Mouse (Mus musculus) gastrocnemius, postnatal 4 days (tissue): ENCODE data around the gene Tmcc3. TPM values are rescaled to one million over a fixed set of nuclear protein-coding genes. Genes with fewer than 3 reads are reported as not detected.

Experiments
- DNase-seq, 2 experiments: peaks; one replicate each; pipeline ENCODE4 v3.0.0; 2021 to 2022; ENCODE audit warnings: low spot score in 2 of 2, mixed read lengths in 2 of 2
- total RNA-seq, 2 experiments: library from RNA; stranded (reverse); gene quantifications; 2 replicates each; pipeline ENCODE4 v1.2.3; 2021

Tmcc3 gene
- total RNA-seq, 2 experiments from 2014 or later, result 33.1 to 41.7 TPM

GRCm38 (mm10) chr10:94462386-94463064 lies 150.8 kb downstream of the Tmcc3 start:
- peak; percentile 76 to 90 for DNase-seq

- no peak for DNase-seq
Observed at GRCm38 (mm10) chr10:94463410-94463809, 151.7 kb downstream of the Tmcc3 start.

GRCm38 (mm10) chr10:94465646-94466045 lies 153.9 kb downstream of the Tmcc3 start:
- no peak for DNase-seq

GRCm38 (mm10) chr10:94466313-94466712 lies 154.6 kb downstream of the Tmcc3 start:
- no peak for DNase-seq

GRCm38 (mm10) chr10:94471487-94471886 lies 159.7 kb downstream of the Tmcc3 start:
- no peak for DNase-seq

- DNase-seq, result no peak
Observed at GRCm38 (mm10) chr10:94473501-94473900, 161.8 kb downstream of the Tmcc3 start.

GRCm38 (mm10) chr10:94474185-94474584 lies 162.4 kb downstream of the Tmcc3 start:
- DNase-seq, result no peak

GRCm38 (mm10) chr10:94477366-94478225 lies 165.8 kb downstream of the Tmcc3 start:
- no peak for DNase-seq

GRCm38 (mm10) chr10:94479646-94480045 lies 167.9 kb downstream of the Tmcc3 start:
- no peak for DNase-seq

GRCm38 (mm10) chr10:94480380-94481101 lies 168.8 kb downstream of the Tmcc3 start:
- peak in 1 of 2 experiments; percentile 52 for DNase-seq

- no peak for DNase-seq
Observed at GRCm38 (mm10) chr10:94481613-94482012, 169.9 kb downstream of the Tmcc3 start.

- no peak for DNase-seq
Observed at GRCm38 (mm10) chr10:94486179-94486578, 174.4 kb downstream of the Tmcc3 start.

- no peak for DNase-seq
Observed at GRCm38 (mm10) chr10:94489509-94489908, 177.8 kb downstream of the Tmcc3 start.

- no peak for DNase-seq
Observed at GRCm38 (mm10) chr10:94491006-94491405, 179.3 kb downstream of the Tmcc3 start.

GRCm38 (mm10) chr10:94494403-94494846 lies 182.7 kb downstream of the Tmcc3 start:
- peak in 1 of 2 experiments; percentile 68 for DNase-seq

- DNase-seq, result no peak
Observed at GRCm38 (mm10) chr10:94495496-94496235, 183.9 kb downstream of the Tmcc3 start.

- DNase-seq, result no peak
Observed at GRCm38 (mm10) chr10:94496826-94497440, 185.2 kb downstream of the Tmcc3 start.

GRCm38 (mm10) chr10:94500210-94500876 lies 188.6 kb downstream of the Tmcc3 start:
- DNase-seq, result no peak

GRCm38 (mm10) chr10:94500877-94501273 lies 189.1 kb downstream of the Tmcc3 start:
- no peak for DNase-seq

- no peak for DNase-seq
Observed at GRCm38 (mm10) chr10:94501796-94502195, 190.0 kb downstream of the Tmcc3 start.
